Mouse (Mus musculus) cerebellum, postnatal 10 days (tissue): ENCODE data around the gene Naa11.

ENCODE experiments used
- DNase-seq, 2 experiments: peaks; one replicate each; pipeline ENCODE4 v3.0.0; 2021; ENCODE audit warnings: mixed read lengths in 2 of 2

The Naa11 gene

DNA sequence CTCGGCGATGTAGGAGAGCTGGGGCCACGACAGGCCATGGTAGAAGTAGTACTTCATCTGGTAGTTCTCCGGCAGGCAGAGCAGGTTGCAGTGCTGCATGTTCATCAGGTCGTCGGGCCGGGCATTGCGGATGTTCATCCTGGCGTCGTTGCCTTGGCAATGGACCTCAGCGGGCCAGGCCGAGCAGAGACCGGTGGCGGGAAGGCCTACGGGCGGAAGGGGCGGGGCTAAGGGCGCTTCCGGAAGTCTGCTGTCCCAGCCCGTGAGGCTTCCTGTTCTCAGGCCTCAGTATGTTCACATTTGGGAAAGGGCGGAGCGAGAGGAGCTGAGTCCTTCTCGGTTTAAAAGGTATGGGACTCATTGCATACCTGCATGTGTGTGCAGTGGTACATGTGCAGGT, at the start of gene Naa11:
Gene Naa11, minus strand, starts transcription at position 220 of the 400 bp plus-strand sequence.
- no peak for DNase-seq

DNA sequence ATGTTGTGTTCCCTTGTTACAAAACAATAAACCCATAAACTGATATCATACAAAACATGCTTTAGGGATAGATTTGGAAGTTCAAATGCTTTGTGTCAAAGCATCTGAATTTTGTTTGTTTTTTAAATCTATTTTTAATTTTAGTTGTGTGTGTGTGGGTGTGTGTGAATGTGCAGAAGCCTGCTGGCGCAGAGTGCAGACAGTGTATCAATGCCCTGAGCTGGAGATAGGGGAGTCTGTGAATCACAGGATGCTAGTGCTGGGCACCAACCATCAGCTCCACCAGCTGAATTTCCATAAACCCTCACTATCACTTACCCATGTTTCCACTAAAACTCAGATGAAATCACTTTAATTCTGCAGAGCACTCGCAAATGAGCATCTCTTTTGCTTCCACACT, 40.3 kb upstream of the Naa11 start:
- no peak for DNase-seq

DNA sequence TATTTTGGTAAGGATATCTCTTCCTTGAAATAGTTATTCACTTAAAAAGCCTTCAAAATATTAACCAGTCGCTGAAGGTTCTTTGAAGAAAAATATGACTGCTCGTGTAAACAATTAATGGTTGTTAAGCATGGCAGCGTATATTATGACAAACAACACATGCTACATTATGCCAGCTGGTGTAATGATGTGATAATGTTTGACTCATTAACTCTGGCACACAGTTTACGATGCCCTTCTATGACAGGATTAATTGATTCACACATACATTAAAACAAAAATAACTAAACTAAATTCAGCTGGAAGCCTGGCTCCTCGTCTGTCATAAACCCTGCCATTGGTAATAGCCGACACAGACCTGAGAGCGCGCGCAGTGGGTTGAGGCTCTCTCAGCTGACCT, 37.8 kb upstream of the Naa11 start:
- no peak for DNase-seq

DNA sequence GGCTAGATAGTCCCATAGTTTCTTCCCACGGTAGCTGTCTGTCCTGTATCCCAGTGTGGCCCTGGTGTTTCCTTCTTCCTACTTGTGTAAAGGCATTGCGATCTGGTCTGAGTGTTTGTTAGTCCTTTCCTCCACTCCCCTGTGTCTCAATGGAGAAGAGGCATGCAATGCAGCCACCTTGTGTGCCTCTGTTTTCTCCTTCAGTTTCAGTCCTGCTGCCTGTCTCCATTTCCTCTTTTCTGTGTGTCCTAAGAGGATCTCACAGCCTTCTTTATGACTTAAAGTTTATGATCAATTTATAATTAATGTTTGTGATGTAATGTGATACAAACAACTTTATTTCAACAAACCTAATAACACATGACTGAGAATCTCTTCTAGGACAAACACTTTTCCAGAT, 29.5 kb upstream of the Naa11 start:
- no peak for DNase-seq

DNA sequence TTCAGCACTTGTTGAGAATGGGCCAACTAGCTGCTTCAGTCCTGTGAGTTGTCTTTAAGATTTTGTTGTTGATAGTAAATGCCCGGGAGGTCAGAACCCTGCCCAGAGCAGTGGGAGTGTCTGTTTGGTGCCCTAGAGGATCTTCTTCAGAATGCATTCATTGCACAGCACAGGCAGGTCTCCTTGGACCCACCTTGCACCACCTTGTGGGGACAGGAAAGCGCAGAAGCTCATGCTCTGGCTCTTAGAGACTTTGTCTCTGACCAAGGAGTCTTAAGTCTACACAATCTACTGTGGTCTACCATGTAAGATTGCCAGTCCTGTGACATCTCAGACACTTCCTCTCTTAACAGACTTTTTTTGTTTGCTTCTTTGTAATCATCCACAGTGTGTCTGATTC, 25.0 kb upstream of the Naa11 start:
- peak; percentile 22 to 23 for DNase-seq

DNA sequence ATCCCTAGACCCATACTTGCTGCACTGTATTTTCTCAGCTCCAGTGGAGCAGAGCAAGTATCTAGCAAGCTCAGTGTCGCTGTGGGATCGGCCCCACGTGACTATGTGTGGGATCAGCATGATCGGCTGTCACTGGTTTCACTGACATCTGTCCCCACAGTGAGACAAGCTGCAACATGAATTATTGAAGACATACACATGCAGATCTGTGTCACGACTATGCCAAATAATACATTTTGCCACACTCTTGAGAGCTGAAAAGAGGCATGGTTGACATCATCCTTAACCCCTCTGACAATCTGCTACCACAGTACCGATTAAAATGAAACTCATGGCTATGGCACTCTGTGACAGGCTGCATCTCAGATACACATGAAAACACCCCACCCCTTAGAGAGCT, 23.7 kb upstream of the Naa11 start:
- peak; percentile 84 to 90 for DNase-seq

DNA sequence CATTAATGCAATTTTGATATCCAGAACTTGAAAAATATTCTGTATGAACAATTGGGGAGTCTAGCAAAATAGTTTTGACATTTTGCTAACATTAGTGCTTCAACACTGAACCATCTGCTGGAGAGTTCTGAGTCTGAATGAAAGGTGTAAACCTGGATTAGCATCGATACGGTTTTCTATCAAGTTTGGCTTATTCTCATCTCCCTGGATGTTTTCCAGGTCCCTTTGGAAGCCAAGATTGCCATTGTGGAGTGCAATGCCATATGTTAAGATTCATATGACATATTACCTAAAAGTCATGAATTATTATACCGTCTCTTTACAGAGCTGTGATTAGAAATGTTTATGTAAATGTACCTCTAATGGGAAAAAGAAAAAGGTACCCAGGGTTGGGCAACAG, 21.5 kb upstream of the Naa11 start:
- peak; percentile 69 to 76 for DNase-seq

DNA sequence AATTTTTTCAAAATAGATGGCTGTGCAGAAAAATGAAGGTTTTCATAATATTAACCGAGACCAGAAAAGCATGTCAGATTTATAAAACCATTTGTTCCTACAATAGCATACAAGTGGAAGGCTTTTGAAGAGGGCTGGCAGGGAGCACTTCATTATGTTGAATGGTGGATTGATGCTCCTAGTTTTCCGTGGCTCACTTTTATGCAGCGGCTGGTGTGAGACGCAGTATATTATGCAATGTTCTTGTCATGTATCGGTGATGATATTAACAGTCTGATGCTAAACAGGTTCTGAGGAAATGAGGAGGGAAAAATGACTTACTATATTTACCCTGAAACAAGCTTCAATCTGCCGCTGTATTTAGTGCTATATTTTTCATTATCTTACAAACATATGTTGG, 18.0 kb upstream of the Naa11 start:
- DNase-seq, result no peak

DNA sequence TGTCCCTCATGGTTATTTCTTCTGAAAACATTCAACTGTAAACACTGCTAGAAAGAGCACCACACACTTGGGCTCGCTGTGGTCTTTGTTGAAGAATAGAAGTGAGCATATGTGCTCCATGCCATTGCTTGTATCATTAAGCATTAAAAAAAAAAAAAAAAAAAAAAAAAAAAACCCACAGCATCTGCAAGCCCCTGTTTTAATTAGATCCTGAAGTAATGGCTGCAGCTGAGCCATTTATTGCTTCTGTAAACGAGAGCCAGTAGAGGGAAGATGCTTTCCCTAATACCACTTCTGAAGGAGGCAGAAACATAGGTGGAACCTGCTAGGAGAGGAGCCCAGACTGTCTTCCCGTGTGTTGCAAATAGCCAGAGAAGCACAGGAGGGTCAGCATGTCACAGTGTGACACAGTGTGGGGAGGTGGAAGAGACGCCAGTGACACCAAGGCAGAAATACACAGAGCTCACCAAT, 17.1 kb upstream of the Naa11 start:
- peak; percentile 28 to 42 for DNase-seq

DNA sequence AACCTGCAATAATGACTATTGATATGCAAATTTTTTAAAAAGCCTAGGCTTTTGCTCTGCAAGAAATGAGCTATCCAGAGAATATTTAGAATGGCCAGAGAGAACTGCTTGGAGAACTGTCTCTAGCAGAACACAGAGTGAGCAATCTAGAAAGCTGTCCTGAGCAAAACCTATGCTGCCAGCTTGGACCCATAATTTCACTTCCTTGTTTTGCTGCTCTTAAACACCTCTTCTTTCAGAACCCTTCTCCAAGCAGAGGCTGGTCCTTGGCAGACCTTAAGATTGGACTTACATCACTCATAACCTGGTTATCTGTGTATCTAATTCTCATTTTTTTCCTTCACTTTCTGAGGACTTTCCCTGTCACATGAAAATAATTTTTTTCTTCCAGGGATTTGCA, 8.9 kb upstream of the Naa11 start:
- no peak for DNase-seq

DNA sequence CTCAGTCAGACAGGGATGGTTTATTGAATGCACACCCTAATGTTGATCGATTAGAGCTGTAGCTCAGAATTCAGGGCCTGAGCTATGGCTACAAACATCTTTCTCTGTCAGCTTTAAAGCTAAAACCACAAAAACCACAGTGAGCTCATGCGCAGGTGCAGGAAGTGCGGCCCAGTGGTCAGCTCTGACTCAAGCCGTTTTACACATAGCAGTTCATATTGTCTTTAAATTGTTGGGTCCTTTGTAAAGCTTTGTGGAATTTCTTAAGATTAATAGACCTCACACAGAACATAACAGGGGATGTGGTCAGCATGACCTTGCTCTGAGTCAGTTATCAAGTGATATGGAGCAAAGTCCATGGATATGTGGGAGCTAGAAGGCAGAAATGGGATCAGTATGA, 5.4 kb upstream of the Naa11 start:
- no peak for DNase-seq

DNA sequence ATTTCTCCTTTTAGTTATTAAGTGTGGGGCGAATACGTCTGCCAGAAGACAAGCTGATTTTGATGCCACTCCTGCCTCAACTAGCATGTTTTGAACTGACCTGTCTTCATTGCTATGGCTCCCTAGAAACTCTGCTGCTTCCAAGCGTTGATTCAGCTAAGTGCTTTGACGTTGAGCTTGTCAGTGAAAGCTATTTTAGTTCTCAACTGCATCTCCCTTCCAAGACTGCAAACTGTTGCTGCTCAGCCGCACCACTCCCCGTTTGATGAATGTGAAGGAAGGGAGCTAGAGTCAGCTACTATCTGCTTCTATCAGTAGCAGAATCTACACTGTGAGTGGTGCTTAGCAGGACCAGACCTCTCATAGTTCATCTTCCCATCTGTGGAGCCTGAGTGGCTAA, 4.6 kb downstream of the Naa11 start:
- DNase-seq, result no peak

DNA sequence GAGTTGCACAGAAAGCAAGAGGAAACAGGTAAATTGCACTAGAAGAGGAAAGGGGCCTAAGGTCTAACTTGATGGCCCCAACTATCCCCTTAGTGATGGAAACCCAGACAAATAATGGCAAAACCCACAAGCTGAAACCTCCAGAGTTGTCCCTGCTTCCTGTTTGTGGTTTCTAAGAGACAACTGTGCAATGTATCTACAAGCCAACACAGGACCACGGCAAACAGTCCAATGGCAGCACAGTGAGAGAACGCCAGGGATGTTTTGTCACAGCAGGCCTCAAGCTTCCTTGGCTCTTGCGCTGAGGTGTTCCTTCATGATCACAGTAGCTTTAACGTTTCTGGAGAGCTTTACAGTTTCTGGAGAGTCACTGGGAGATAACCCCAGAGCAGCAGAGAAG, 7.8 kb downstream of the Naa11 start:
- DNase-seq, result no peak

DNA sequence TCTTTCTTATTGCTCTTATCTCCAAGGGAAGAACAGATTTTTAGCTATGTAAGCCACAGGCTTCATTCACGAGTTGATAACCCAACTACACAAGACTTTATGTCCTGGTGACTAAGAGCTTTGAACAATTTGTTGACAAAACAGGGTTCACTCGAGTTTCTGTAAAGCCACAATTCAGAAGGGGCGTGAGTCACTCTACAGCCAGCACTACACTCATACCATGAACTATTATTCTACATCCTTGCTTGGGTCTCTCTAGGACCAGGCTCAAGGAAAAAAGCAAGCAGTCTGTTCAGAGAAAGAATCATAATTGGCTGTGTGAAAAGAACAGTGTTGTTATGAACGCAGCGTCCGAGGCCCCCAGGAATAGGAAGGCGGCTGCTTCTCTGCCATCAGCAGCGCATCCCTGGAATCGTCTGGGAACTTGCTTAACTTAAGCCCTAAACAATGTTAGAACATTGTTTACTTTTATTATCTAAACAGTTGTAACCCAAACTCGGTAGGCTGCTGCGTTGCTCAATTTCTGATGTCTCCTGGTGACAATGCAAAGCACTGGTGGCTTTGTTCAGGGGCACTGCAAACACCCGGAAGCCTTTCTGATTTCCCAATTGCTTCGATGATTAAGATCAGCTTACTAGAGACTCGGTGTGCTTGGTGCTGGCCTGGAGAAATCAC, 9.5 kb downstream of the Naa11 start:
- DNase-seq, result no peak

DNA sequence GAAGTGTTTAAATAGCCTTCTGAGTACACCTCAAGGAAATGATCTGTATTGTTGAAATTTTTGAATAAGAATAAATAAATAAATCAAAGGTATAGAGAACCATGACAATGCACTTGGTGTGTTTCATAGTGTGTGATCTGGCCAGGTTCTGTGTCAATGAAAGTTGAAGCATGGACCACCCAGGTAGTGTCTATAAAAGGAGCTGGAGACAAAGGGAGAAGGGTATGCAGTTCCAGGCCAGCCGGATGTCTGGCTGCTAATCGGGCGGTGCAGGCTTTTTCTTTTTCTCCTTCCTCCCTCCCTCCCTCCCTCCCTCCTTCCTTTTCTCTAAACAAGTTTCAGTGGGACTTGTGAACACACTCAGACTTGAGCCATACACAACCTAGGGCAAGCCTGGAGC, 12.2 kb downstream of the Naa11 start:
- no peak for DNase-seq

DNA sequence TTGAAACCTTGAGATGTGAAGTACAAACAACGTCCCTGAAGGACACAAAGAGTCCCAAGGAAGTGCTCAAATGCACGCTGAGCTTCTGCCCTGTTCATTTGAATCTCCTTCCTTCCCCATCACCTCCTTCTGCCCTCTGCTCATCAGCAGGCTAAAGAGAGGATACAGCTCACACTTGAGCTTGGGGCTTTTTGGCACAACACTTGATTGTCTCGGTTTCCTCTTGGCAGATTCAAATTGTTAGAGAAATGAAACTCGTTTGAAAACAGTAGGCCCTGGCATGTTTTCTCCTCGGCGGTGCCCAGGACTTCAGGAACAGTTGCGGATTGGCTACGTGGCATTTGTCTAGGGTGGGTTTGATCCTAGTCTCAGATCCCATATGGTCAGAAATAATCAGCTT, 27.4 kb downstream of the Naa11 start:
- peak; percentile 90 to 94 for DNase-seq

DNA sequence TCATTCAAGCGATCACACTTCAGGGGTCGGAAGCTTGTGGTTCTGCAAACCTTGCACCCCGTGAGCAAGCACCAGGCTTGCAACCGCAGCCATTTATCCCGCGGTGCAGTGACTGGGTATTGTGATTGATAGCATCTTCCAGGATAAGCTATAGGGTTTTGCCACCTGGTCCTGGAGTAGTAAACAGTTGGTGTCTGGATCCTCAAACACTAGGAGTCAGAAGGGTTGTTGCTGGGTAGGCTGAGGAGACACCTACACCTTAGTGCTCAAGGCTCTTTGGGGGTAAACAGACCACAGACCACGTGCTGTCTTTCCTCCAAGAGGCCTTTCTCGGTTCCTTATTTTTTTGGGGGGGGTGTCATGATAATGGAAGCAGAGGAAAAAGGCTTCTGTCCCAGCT, 27.9 kb downstream of the Naa11 start:
- DNase-seq, result peak; percentile 26 to 51

DNA sequence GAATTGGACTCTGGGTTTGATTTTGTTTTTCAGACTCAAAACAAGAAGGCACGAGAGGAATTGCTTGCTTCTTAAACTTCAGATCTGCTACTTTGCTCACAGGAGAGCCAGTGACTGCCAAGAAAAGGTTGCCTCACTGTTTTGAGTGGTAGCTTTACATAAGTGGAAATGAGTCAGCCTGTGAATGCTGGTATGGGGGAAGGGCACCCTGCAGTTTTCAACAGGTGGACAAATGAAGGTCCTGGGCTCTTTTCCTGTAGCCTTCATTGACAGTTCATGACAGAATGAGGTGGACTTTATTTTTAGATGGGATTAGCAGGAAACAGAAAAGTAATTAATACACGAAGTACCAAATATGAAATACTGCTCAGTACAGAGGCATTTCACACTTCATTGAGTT, 29.6 kb downstream of the Naa11 start:
- DNase-seq, result peak; percentile 27 to 42

DNA sequence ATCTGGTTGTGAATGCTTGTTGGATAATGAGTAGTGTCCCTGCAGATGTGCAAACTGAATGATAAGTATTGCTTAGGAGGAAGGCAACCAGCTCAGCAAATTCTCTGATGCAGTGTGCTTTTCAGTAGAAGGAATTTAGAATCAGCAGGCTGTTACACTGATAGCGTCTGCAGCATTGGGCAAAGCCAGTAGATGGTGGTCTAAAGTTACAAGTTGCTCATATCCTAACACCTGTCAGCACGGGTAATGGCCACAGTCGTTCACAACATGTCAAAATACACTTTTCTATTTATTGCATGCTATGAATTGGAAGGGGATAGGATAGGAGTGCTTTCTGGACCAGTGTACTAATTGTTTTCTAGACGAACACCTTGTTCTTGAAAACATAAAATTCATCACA, 33.1 kb downstream of the Naa11 start:
- peak; percentile 30 to 40 for DNase-seq

DNA sequence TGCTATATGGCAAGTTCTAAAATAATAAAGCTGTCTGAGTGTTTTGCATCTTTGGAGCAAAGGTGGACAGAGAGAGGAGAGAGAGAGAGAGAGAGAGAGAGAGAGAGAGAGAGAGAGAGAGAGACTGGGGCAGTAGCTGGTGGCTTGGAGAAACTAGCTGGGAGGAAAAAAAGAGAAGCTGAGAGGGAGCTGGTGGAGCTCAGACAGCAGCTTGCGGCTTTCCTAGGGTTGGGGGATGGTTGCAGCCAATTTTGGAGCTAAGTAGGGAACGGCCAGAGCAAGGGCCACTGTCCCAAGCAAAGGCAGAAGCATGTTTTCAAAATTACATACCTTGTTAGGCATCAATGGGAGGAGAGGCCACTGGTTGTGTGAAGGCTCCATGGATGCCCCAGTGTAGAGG, 36.0 kb downstream of the Naa11 start:
- DNase-seq, result no peak

DNA sequence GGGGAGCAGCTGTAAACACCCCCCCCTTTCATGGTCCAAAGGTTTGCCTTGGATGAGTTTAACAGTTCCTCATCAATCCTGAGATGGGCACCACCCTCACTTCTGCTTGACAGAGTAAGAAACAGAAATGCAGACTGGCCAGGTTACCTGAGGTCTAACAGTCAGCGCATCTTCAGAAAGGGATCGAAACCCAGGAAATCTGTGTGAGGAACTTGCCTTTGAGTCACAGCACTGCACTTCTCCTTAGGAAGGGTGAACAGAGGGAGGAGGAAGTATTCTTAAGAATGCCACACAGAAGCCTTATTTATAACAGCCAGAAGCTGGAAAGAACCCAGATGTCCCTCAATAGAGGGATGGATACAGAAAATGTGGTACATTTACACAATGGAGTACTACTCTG, 37.0 kb downstream of the Naa11 start:
- no peak for DNase-seq

DNA sequence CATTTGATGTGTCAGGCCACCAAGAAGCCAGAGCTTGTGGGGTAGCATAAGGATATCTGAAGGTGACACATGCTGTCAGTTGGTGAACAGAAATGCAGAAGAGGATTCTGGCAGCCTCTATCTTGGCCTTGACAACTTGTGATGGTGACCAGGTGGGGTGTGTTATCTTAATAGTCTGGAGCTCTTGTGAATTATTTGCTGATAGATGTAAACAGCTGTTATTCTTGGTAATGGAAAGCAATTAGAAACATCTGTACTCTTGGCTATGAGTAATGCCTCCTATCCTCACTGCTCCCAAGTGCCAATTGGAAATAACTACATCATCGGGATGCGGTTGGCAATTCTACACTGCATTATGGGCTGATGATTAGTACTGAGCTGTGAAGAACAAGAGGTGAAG, 43.4 kb downstream of the Naa11 start:
- peak; percentile 52 to 54 for DNase-seq

DNA sequence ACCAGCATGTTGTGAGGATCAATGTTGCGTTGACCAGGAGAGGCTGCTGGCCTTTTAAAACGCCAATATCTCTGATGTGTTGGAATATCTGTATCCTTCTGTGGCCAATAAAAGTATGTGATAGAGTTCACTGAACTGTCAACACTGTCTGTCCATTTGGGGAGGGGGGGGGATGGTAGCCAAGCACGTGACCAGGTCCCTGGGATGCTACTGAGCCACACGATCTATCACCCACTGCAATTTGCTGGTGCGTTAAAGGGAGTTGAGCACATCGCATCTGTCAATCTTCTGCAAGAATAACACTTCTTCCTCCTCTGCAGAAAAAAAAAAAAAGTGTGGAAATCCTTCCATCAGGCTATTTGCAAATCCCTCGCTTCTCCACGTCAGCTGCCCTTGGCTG, 43.9 kb downstream of the Naa11 start:
- DNase-seq, result peak; percentile 41 to 60

DNA sequence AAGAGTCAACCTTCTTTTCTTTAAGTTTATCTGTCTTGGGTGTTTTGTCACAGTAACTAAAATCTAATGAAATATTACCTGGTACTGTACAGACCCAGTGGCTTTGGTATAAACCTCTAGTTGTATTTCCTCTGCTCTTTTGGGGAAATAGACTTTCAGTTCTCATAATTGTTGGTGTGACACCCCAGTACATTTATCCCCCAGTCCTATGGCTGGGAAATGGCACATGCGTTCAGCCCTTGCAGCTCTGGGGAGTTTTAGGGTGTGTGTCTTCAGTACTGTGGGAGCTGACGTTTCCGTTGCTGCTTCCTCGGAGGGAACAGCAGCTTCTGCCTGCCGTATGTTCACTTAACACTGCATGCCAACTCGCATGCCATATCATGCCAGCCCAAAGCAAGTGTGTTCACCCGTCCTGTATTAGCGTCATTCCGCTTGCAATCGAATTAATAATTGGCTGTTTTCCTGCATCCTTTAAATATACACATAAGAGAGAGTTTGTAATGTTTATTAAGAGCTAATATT, 46.4 kb downstream of the Naa11 start:
- peak; percentile 70 to 80 for DNase-seq

DNA sequence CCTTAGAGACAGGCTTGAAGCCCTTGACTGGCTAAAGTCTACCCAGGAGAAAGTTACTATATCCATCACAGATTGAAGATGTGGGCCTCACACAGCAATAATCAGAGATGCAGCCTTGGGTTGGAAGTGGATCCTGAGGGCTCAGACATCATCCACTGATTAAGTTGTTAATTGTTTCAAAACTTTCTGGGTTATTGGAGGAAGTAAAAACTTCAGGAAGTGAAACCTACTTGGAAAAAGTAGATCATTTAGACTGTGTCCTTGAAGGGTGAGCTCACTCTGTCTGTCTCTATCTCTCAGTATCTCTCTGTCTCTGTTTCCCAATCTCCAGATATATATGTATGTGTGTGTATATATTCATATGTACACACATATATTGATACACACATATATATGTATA, 47.0 kb downstream of the Naa11 start:
- DNase-seq, result no peak
